Mouse (Mus musculus) MEL (cell line): Measurements from ENCODE around the gene Ifnar2. TPM values are rescaled to one million over a fixed set of nuclear protein-coding genes. Genes with fewer than 3 reads are reported as not detected.

Experiments
- DNase-seq: peaks from one replicate; pipeline ENCODE4 v3.0.0; 2011; ENCODE audit warnings: low read depth, low spot score
- H3K27ac ChIP-seq: 2 replicates; pipeline ENCODE4 v1.5.1; 2012; ENCODE audit warnings: low read depth, mild to moderate bottlenecking, control low read depth, low read length, moderate library complexity; ENCODE audit not compliant: control insufficient read depth
- H3K27me3 ChIP-seq, 2 experiments: fragments of 150-350 bp in 1 of 2; sonication (generic) in 1 of 2; 2 replicates each; pipeline ENCODE4 v1.6.1; 2012; ENCODE audit warnings: low read length in 2 of 2, mild to moderate bottlenecking in 2 of 2, improper control_type of control experiment in 1 of 2, moderate library complexity in 1 of 2; ENCODE audit not compliant: insufficient read depth in 2 of 2, control insufficient read depth in 1 of 2
- H3K36me3 ChIP-seq, 2 experiments: 2 replicates each; pipeline ENCODE4 v1.6.1; 2012 to 2014; ENCODE audit warnings: low read length in 2 of 2, improper control_type of control experiment in 1 of 2, inconsistent platforms in 1 of 2, mild to moderate bottlenecking in 1 of 2; ENCODE audit not compliant: insufficient read depth in 2 of 2, control insufficient read depth in 1 of 2
- H3K4me1 ChIP-seq, 2 experiments: fragments of 150-350 bp in 1 of 2; sonication (generic) in 1 of 2; 2 replicates each; pipeline ENCODE4 v1.6.1; 2012; ENCODE audit warnings: low read length in 2 of 2, improper control_type of control experiment in 1 of 2, mild to moderate bottlenecking in 1 of 2; ENCODE audit not compliant: insufficient read depth in 2 of 2, control insufficient read depth in 1 of 2
- H3K4me3 ChIP-seq, 2 experiments: fragments of 150-350 bp in 1 of 2; sonication (generic) in 1 of 2; 2 replicates each; pipeline ENCODE4 v1.5.1; 2012; ENCODE audit warnings: low read depth in 2 of 2, low read length in 2 of 2, mild to moderate bottlenecking in 2 of 2, moderate library complexity in 2 of 2, control low read depth in 1 of 2, improper control_type of control experiment in 1 of 2; ENCODE audit not compliant: control insufficient read depth in 1 of 2, insufficient read depth in 1 of 2
- H3K79me2 ChIP-seq: 2 replicates; pipeline ENCODE4 v1.6.1; 2012; ENCODE audit warnings: mild to moderate bottlenecking, low read length, moderate library complexity; ENCODE audit not compliant: control insufficient read depth, poor library complexity, insufficient read depth
- H3K9ac ChIP-seq: 2 replicates; pipeline ENCODE4 v1.6.1; 2012; ENCODE audit warnings: low read depth, mild to moderate bottlenecking, control low read depth, low read length, moderate library complexity; ENCODE audit not compliant: control insufficient read depth, poor library complexity, severe bottlenecking
- H3K9me3 ChIP-seq: fragments of 150-350 bp; sonication (generic); replicated peaks from 2 replicates; pipeline ENCODE4 v1.6.1; 2012; ENCODE audit warnings: mild to moderate bottlenecking, low read length, improper control_type of control experiment, moderate library complexity; ENCODE audit not compliant: insufficient read depth
- E2F4 ChIP-seq: IDR thresholded peaks from 2 replicates; pipeline ENCODE4 v1.6.1; 2011; ENCODE audit warnings: low read depth, low read length, improper control_type of control experiment, borderline replicate concordance
- ELF1 ChIP-seq: IDR thresholded peaks from 2 replicates; pipeline ENCODE4 v1.6.1; 2014; ENCODE audit warnings: low read depth, mild to moderate bottlenecking, inconsistent platforms, low read length, improper control_type of control experiment, moderate library complexity
- EP300 ChIP-seq, 2 experiments: IDR thresholded peaks; 2 replicates each; pipeline ENCODE4 v1.6.1; 2011; ENCODE audit warnings: improper control_type of control experiment in 2 of 2, low read length in 2 of 2, low read depth in 1 of 2, mild to moderate bottlenecking in 1 of 2
- GABPA ChIP-seq: IDR thresholded peaks from 2 replicates; pipeline ENCODE4 v1.6.1; 2012; ENCODE audit warnings: low read depth, mild to moderate bottlenecking, inconsistent platforms, low read length, improper control_type of control experiment, moderate library complexity
- HCFC1 ChIP-seq: IDR thresholded peaks from 2 replicates; pipeline ENCODE4 v1.6.1; 2012; ENCODE audit warnings: low read depth, mild to moderate bottlenecking, inconsistent platforms, low read length, improper control_type of control experiment, moderate library complexity
- JUND ChIP-seq: IDR thresholded peaks from 2 replicates; pipeline ENCODE4 v1.6.1; 2011; ENCODE audit warnings: low read depth, mild to moderate bottlenecking, improper control_type of control experiment, low read length
- KAT2A ChIP-seq: conservative IDR thresholded peaks from 2 replicates; pipeline ENCODE4 v1.6.1; 2012; ENCODE audit warnings: low read depth, low read length, improper control_type of control experiment, inconsistent platforms
- MAX ChIP-seq: IDR thresholded peaks from 2 replicates; pipeline ENCODE4 v1.6.1; 2011; ENCODE audit warnings: low read length, improper control_type of control experiment
- MAZ ChIP-seq: IDR thresholded peaks from 2 replicates; pipeline ENCODE4 v1.6.1; 2012; ENCODE audit warnings: low read depth, mild to moderate bottlenecking, inconsistent platforms, low read length, improper control_type of control experiment
- MEF2A ChIP-seq: IDR thresholded peaks from 2 replicates; pipeline ENCODE4 v1.6.1; 2014; ENCODE audit warnings: low read depth, mild to moderate bottlenecking, inconsistent platforms, low read length, improper control_type of control experiment; ENCODE audit not compliant: poor library complexity, insufficient replicate concordance, severe bottlenecking; ENCODE audit errors: extremely low read depth
- MXI1 ChIP-seq: IDR thresholded peaks from 2 replicates; pipeline ENCODE4 v1.6.1; 2011; ENCODE audit warnings: mild to moderate bottlenecking, low read depth, low read length, improper control_type of control experiment
- MYB ChIP-seq: IDR thresholded peaks from 2 replicates; pipeline ENCODE4 v1.6.1; 2011; ENCODE audit warnings: mild to moderate bottlenecking, low read depth, low read length, improper control_type of control experiment
- MYC ChIP-seq: IDR thresholded peaks from 2 replicates; pipeline ENCODE4 v1.6.1; 2011; ENCODE audit warnings: low read depth, mild to moderate bottlenecking, low read length, improper control_type of control experiment, moderate library complexity
- NRF1 ChIP-seq: IDR thresholded peaks from 2 replicates; pipeline ENCODE4 v1.6.1; 2014; ENCODE audit warnings: low read depth, mild to moderate bottlenecking, inconsistent platforms, low read length, improper control_type of control experiment, moderate library complexity; ENCODE audit not compliant: poor library complexity, insufficient read depth, severe bottlenecking
- POLR2AphosphoS5 ChIP-seq: IDR thresholded peaks from 2 replicates; pipeline ENCODE4 v1.6.1; 2012; ENCODE audit warnings: low read depth, borderline replicate concordance, mild to moderate bottlenecking, inconsistent platforms, low read length, moderate library complexity, mixed read lengths
- RAD21 ChIP-seq: IDR thresholded peaks from 2 replicates; pipeline ENCODE4 v1.6.1; 2011; ENCODE audit warnings: mild to moderate bottlenecking, low read depth, low read length, improper control_type of control experiment
- RCOR1 ChIP-seq: IDR thresholded peaks from 2 replicates; pipeline ENCODE4 v1.6.1; 2012; ENCODE audit warnings: low read depth, mild to moderate bottlenecking, inconsistent platforms, low read length, improper control_type of control experiment
- SMC3 ChIP-seq: IDR thresholded peaks from 2 replicates; pipeline ENCODE4 v1.6.1; 2011; ENCODE audit warnings: low read depth, low read length, improper control_type of control experiment
- TAL1 ChIP-seq: IDR thresholded peaks from 2 replicates; pipeline ENCODE4 v1.6.1; 2012; ENCODE audit warnings: mild to moderate bottlenecking, inconsistent platforms, low read length, moderate library complexity, mixed read lengths
- TBP ChIP-seq: IDR thresholded peaks from 2 replicates; pipeline ENCODE4 v1.8.0; 2011; ENCODE audit warnings: low read depth, low read length, improper control_type of control experiment
- TCF12 ChIP-seq: IDR thresholded peaks from 2 replicates; pipeline ENCODE4 v1.6.1; 2014; ENCODE audit warnings: low read depth, mild to moderate bottlenecking, inconsistent platforms, low read length, improper control_type of control experiment, moderate library complexity
- USF1 ChIP-seq: IDR thresholded peaks from 2 replicates; pipeline ENCODE4 v1.6.1; 2014; ENCODE audit warnings: low read depth, mild to moderate bottlenecking, inconsistent platforms, low read length, improper control_type of control experiment, moderate library complexity
- ZC3H11A ChIP-seq: IDR thresholded peaks from 2 replicates; pipeline ENCODE4 v1.6.1; 2012; ENCODE audit warnings: low read depth, mild to moderate bottlenecking, inconsistent platforms, low read length, improper control_type of control experiment
- ZKSCAN1 ChIP-seq: IDR thresholded peaks from 2 replicates; pipeline ENCODE4 v1.6.1; 2012; ENCODE audit warnings: low read depth, mild to moderate bottlenecking, inconsistent platforms, low read length, improper control_type of control experiment, moderate library complexity
- ZMIZ1 ChIP-seq: IDR thresholded peaks from 2 replicates; pipeline ENCODE4 v1.6.1; 2012; ENCODE audit warnings: low read depth, mild to moderate bottlenecking, inconsistent platforms, low read length, improper control_type of control experiment, moderate library complexity
- polyA plus RNA-seq, 2 experiments: library from polyadenylated mRNA; stranded (reverse) in 1 of 2; unstranded in 1 of 2; fragments of >175 nt in 1 of 2; fragments of >200 nt in 1 of 2; gene quantifications; 2 replicates each; pipeline versions ENCODE4 v1.2.1 to v1.2.4; 2012; ENCODE audit warnings: low replicate concordance in 2 of 2, low read depth in 1 of 2; ENCODE audit not compliant: insufficient read length in 2 of 2, insufficient read depth in 1 of 2, missing spikeins in 1 of 2
- total RNA-seq: library from RNA; depleted of rRNA; stranded (reverse); fragments of 300-350 nt; gene quantifications from 2 replicates; pipeline ENCODE4 v1.2.3, GENCODE M21; 2012

The Ifnar2 gene
- total and polyA plus RNA-seq, 3 experiments: 21.8 to 38.3 TPM; not detected in 1

GRCm38 (mm10) chr16:91378991-91379390, 6.4 kb downstream of the Ifnar2 start:
- DNase-seq: no peak
- Histone ChIP-seq H3K9ac (no peak overlapping the region), H3K9me3 (no peaks in the 10 kb centered on the region), H3K27me3 (no peaks in the 10 kb centered on the region), H3K79me2 (peaks cover 7% of the 10 kb centered on the region), H3K36me3 (peaks cover 4 to 15% of the 10 kb centered on the region in 2 experiments; a peak in 3 of 4 replicates), H3K4me3 (no peak overlapping the region), H3K4me1 (peaks cover 8 to 9% of the 10 kb centered on the region in 2 experiments), H3K27ac (no peak overlapping the region)
- no peak for TF ChIP-seq RCOR1
- no peak for TF ChIP-seq SMC3
- no peak for TF ChIP-seq POLR2AphosphoS5
- TF ChIP-seq MAX: no peak
- no peak for TF ChIP-seq NRF1
- TF ChIP-seq MEF2A: no peak
- no peak for TF ChIP-seq ELF1
- no peak for TF ChIP-seq TAL1
- TF ChIP-seq TBP: no peak
- TF ChIP-seq USF1: no peak
- TF ChIP-seq MYB: no peak
- no peak for TF ChIP-seq MAZ
- no peak for TF ChIP-seq TCF12
- no peak for TF ChIP-seq E2F4
- no peak for TF ChIP-seq EP300 (IDR thresholded peaks at IDR 0.05; ENCODE audit: low read depth in 1 of 2, low read length in 2 of 2)
- no peak for TF ChIP-seq JUND
- TF ChIP-seq KAT2A: no peak
- no peak for TF ChIP-seq HCFC1

DNA sequence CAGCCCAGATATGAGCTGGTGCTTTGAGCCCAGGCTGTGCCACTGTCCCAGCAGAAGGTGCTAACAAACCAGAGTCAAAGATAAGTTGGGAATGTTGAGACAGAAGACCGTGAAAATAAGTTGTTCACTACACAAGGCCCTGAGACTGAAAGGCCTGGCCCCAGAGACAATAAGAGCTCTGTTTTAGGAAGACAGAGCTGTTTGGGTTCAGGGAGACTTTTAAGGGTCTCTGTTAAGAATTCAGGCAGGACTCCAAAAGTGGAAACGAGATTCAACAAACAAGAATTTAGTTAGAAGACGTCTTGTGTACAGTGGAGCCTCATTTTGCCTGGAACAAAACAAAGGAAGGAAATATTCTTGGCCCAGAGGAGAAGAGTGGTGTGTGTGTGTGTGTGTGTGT, 6.8 kb downstream of the Ifnar2 start:
- TF ChIP-seq MYC (no peak), GABPA (no peak), TBP (no peak), JUND (no peak), RAD21 (no peak), ZMIZ1 (no peak), ZKSCAN1 (no peak), MXI1 (no peak), RCOR1 (no peak), ZC3H11A (no peak)
- peaks cover 9 to 10% of the 10 kb centered on the region in 2 experiments; a peak in 3 of 4 replicates for H3K36me3 ChIP-seq
- no peak overlapping the region for H3K9ac ChIP-seq
- no peak overlapping the region for H3K27ac ChIP-seq
- H3K4me1 ChIP-seq: peaks cover 4 to 9% of the 10 kb centered on the region in 2 experiments
- no peak overlapping the region for H3K4me3 ChIP-seq
- no peak for DNase-seq
- no peaks in the 10 kb centered on the region for H3K9me3 ChIP-seq
- H3K79me2 ChIP-seq: peaks cover 6% of the 10 kb centered on the region
- no peaks in the 10 kb centered on the region for H3K27me3 ChIP-seq
